Mouse (Mus musculus) thymus, adult 2 months (tissue): ENCODE measurements around the gene D930007J09Rik.

Source experiments
- CTCF ChIP-seq: fragments of 200-500 bp; IDR thresholded peaks from 2 replicates; pipeline ENCODE4 v1.5.1; 2012; ENCODE audit warnings: mild to moderate bottlenecking, control low read depth, low read length, moderate library complexity, borderline replicate concordance; ENCODE audit not compliant: control insufficient read depth, poor library complexity, insufficient read depth; ENCODE audit errors: extremely low read depth
- POLR2A ChIP-seq: fragments of 200-500 bp; IDR thresholded peaks from 2 replicates; pipeline ENCODE4 v1.6.1; 2012; ENCODE audit warnings: mild to moderate bottlenecking, low read length, control low read depth, moderate library complexity; ENCODE audit not compliant: control insufficient read depth, poor library complexity, insufficient read depth; ENCODE audit errors: extremely low read depth

DNA sequence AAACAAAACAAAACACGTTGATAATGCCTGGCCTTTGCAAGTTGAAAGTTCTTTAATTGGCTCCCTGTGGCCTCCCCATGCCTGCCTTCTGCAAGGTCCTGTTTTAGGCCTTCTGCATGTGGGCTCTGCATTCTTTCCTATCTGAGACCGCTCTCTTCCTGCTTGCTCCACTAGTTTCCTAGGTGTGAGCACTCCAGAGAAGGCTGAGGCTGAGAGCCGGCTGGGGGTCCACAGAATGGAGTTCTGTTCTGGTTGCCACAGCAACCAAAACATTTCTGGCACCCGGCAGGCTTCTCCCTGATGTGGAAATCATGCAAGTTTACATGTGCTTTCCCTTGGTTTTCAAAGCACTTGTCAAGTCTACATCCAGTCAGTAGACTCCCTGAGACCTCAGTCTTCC, 43.6 kb downstream of the D930007J09Rik start:
- TF ChIP-seq CTCF (no peak), POLR2A (no peak)
